Mouse (Mus musculus) heart, embryonic 11.5 days (tissue): ENCODE data around the gene Astn2. TPM values are rescaled to one million over a fixed set of nuclear protein-coding genes. Genes with fewer than 3 reads are reported as not detected.

Experiments
- ATAC-seq: fragments of 200-750 bp; cut with Nextera tagmentation; replicated peaks from 2 replicates; pipeline ENCODE4 v1.8.0; 2017; ENCODE audit warnings: moderate library complexity; ENCODE audit not compliant: insufficient number of reproducible peaks, low FRiP score, low TSS enrichment
- H3K27ac ChIP-seq: fragments of 300-500 bp; sonication (generic); 2 replicates; pipeline ENCODE4 v1.5.1; 2014; ENCODE audit warnings: mild to moderate bottlenecking, low read depth, low read length
- H3K27me3 ChIP-seq: fragments of 300-500 bp; sonication (generic); 2 replicates; pipeline ENCODE4 v1.6.1; 2014; ENCODE audit warnings: mild to moderate bottlenecking, low read length, mixed read lengths; ENCODE audit not compliant: control insufficient read depth, insufficient read depth
- H3K36me3 ChIP-seq: fragments of 300-500 bp; sonication (generic); 2 replicates; pipeline ENCODE4 v1.6.1; 2014; ENCODE audit warnings: mild to moderate bottlenecking, low read length, moderate library complexity, mixed read lengths; ENCODE audit not compliant: control insufficient read depth, insufficient read depth
- H3K4me1 ChIP-seq: fragments of 300-500 bp; sonication (generic); 2 replicates; pipeline ENCODE4 v1.6.1; 2014; ENCODE audit warnings: low read length; ENCODE audit not compliant: control insufficient read depth, insufficient read depth
- H3K4me2 ChIP-seq: fragments of 300-500 bp; sonication (generic); 2 replicates; pipeline ENCODE4 v1.6.1; 2014; ENCODE audit warnings: mild to moderate bottlenecking, moderate library complexity
- H3K4me3 ChIP-seq: fragments of 300-500 bp; sonication (generic); 2 replicates; pipeline ENCODE4 v1.5.1; 2014; ENCODE audit warnings: low read depth, low read length
- H3K9ac ChIP-seq: fragments of 300-500 bp; sonication (generic); 2 replicates; pipeline ENCODE4 v1.6.1; 2014; ENCODE audit warnings: mild to moderate bottlenecking, low read depth, low read length, moderate library complexity
- H3K9me3 ChIP-seq: fragments of 300-500 bp; sonication (generic); replicated peaks from 2 replicates; pipeline ENCODE4 v1.6.1; 2016; ENCODE audit warnings: low read length; ENCODE audit not compliant: control insufficient read depth
- WGBS: fragments of 180-500 bp; shearing (Covaris S2); extraction: QIAGEN DNeasy Blood & Tissue Kit; methylation state at CpG from one replicate; pipeline ENCODE4 v1.1.7; 2014; ENCODE audit not compliant: insufficient replicate concordance; 5-methylcytosine and 5-hydroxymethylcytosine counted together
- polyA plus RNA-seq: library from polyadenylated mRNA; unstranded; fragments of >200 nt; fragmentation: Nextera tagmentation; extraction: Ambion mirVana; gene quantifications from 2 replicates; pipeline ENCODE4 v1.2.1, GENCODE M21; 2014

Gene Astn2
- polyA plus RNA-seq, 1 experiment from 2014 or later: 0.14 TPM

DNA sequence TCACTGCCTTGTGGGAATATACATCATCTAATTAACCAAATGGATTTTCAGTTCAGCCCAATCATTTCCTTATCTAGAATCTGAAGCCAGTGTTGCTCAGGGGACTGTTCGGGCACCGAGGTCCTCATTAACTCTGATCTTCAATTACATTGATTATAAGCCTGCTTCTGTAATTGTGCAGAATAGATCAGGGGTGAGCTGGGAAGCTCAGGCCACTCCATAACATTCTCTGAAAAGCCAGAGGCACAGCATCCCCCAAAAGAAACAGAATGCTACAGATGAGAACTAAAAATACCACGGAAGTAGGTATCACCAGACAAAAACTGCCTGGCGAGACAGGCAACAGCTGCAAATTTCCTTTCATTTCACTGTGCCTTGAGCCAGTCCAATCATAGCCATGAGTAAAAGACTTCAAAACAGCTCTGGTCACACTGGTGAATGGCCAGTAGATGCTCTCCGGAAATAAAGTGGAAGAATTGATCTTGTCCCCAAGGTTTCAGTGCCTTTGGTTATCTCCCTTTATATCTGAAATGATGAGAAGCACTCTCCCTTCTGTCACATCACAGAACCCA lies 445.1 kb downstream of the Astn2 start:
- no peaks in the 10 kb centered on the region for H3K27me3 ChIP-seq
- 71% methylated on average over 5 of the region's 5 CpGs for WGBS
- H3K9me3 ChIP-seq: no peaks in the 10 kb centered on the region
- H3K4me3 ChIP-seq: no peak overlapping the region
- no peaks in the 10 kb centered on the region for H3K36me3 ChIP-seq
- H3K4me1 ChIP-seq: no peaks in the 10 kb centered on the region
- ATAC-seq: no peak
- H3K4me2 ChIP-seq: no peak overlapping the region
- no peak overlapping the region for H3K9ac ChIP-seq
- no peak overlapping the region for H3K27ac ChIP-seq

DNA sequence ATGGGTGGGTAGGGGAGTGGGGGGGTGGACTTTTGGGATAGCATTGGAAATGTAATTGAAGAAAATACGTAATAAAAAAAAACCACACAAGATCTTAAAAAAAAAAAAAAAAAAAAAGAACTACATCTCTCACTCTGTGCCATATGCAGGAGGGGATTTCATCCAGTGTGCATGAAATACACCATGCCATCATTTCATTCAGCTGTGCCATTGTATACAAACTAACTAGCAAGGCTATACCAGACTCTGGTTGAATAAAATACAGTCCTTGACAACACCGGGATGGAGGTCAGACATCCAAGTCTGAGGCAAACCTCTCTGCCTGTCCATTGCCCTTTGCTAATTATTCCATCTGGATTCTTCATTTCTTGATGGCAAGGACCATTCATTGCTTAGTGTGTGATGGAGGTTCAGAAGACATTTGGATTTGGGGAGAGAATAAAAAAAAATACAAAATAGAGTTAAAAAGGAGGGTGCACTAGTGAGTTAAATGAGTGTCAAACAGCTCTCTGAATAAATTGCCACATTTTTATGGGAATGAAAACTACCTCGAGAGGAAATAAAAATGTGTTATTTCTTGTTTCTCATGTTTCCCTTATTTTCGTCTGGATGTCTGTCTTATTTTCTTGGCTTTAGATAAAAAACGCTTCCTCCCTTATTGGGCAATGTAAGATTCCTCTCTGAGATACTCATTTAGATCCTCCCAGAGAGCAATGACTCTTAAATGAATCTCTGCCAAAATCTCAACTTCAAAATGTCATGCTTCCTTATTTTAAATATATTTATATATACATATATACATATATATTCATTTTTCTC lies 445.8 kb downstream of the Astn2 start:
- no peak overlapping the region for H3K9ac ChIP-seq
- 76% methylated on average over 5 of the region's 5 CpGs for WGBS
- H3K4me3 ChIP-seq: no peak overlapping the region
- H3K4me2 ChIP-seq: no peak overlapping the region
- no peaks in the 10 kb centered on the region for H3K4me1 ChIP-seq
- no peaks in the 10 kb centered on the region for H3K36me3 ChIP-seq
- no peak overlapping the region for H3K27ac ChIP-seq
- ATAC-seq: no peak
- no peaks in the 10 kb centered on the region for H3K9me3 ChIP-seq
- no peaks in the 10 kb centered on the region for H3K27me3 ChIP-seq

DNA sequence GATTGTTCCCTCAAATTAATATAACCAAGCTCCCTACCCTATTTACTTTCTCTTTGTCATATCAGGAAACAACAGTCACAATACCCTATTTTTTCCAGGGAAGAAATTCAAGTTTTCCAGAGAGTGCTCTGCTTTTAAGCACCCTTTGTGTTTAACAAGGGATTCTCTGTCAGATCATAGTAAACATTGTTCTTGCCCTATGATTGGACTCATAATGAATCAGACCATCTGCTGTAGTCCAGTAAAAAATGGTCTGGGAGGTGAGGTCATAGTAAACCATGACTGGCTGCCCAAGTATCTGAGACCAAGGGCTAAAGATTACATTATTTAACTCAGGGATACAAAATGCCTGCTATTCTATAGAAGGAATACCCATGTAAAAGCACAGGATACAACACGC lies 452.5 kb downstream of the Astn2 start:
- WGBS: 81% methylated on average over 1 of the region's 1 CpGs
- Histone ChIP-seq H3K4me2 (no peak overlapping the region), H3K4me1 (no peaks in the 10 kb centered on the region), H3K9ac (no peak overlapping the region), H3K27me3 (no peaks in the 10 kb centered on the region), H3K4me3 (no peak overlapping the region), H3K36me3 (no peaks in the 10 kb centered on the region), H3K27ac (no peak overlapping the region), H3K9me3 (no peaks in the 10 kb centered on the region)
- ATAC-seq: no peak

DNA sequence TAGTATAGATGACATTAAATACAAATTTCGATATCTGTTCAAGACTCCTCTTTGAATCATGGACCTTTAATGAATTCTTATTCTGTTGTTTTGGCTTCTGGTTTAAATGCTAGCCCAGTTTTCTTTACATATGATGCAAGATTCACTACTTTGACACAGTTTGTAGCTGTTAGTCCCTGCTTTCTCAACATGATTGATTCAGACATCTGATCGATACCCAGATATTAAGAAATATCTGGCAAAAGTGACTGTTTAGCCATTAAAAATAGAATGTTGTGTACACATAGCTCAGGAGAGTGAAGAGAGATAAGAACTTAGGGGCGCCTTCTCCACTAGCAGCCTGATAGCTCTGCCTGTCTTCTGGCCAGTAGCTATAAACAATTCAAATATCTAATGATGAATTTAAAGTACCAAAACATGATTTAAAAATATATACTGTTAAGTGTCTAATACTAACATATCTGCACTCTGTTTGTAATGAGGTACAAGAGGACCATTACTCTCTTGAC lies 457.2 kb downstream of the Astn2 start:
- WGBS: 84% methylated on average over 3 of the region's 3 CpGs
- no peak for ATAC-seq

DNA sequence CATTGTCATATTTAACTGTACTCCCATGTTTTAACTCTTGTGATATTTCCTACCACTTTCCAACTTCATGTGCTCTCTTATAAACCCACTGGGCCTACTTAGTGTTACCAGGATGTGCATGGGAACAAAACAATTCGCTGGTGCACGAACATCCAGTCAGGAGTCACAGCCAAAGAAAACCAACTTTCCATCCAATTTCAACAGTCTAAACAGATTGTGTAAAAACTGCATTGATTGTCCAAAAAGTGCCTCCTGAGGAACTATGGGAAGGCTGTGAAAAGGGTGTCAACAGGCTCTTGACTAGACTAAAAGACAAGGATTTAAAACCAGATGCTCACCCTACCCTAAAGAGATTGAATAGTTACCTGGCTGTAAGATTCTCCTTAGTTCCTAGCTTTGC lies 458.4 kb downstream of the Astn2 start:
- Histone ChIP-seq H3K36me3 (no peaks in the 10 kb centered on the region), H3K27ac (no peak overlapping the region), H3K27me3 (no peaks in the 10 kb centered on the region), H3K4me2 (no peak overlapping the region), H3K9me3 (no peaks in the 10 kb centered on the region), H3K4me1 (no peaks in the 10 kb centered on the region), H3K9ac (no peak overlapping the region), H3K4me3 (no peak overlapping the region)
- ATAC-seq: no peak
- WGBS: 83% methylated on average over 2 of the region's 2 CpGs

More for the DNA sequence above, 457.2 kb downstream of the Astn2 start:
- Histone ChIP-seq H3K4me2 (no peak overlapping the region), H3K4me3 (no peak overlapping the region), H3K4me1 (no peaks in the 10 kb centered on the region), H3K27ac (no peak overlapping the region), H3K9me3 (no peaks in the 10 kb centered on the region), H3K36me3 (no peaks in the 10 kb centered on the region), H3K27me3 (no peaks in the 10 kb centered on the region), H3K9ac (no peak overlapping the region)

GRCm38 (mm10) chr4:65930901-65931300 lies 473.5 kb downstream of the Astn2 start:
- 79% methylated on average over 2 of the region's 2 CpGs for WGBS
- Histone ChIP-seq H3K27me3 (no peaks in the 10 kb centered on the region), H3K4me2 (no peak overlapping the region), H3K9me3 (no peaks in the 10 kb centered on the region), H3K9ac (no peak overlapping the region), H3K4me1 (no peaks in the 10 kb centered on the region), H3K4me3 (no peak overlapping the region), H3K36me3 (no peaks in the 10 kb centered on the region), H3K27ac (no peak overlapping the region)
- no peak for ATAC-seq

- Histone ChIP-seq H3K27me3 (no peaks in the 10 kb centered on the region), H3K9ac (no peak overlapping the region), H3K4me1 (no peaks in the 10 kb centered on the region), H3K9me3 (no peaks in the 10 kb centered on the region), H3K4me2 (no peak overlapping the region), H3K36me3 (no peaks in the 10 kb centered on the region), H3K4me3 (no peak overlapping the region), H3K27ac (no peak overlapping the region)
- ATAC-seq: no peak
- 64% methylated on average over 1 of the region's 1 CpGs for WGBS
These were observed 484.1 kb downstream of the Astn2 start for GRCm38 (mm10) chr4:65920294-65920693.

- no peak for ATAC-seq
- Histone ChIP-seq H3K27ac (no peak overlapping the region), H3K4me1 (no peaks in the 10 kb centered on the region), H3K4me2 (no peak overlapping the region), H3K9me3 (no peaks in the 10 kb centered on the region), H3K9ac (no peak overlapping the region), H3K4me3 (no peak overlapping the region), H3K36me3 (no peaks in the 10 kb centered on the region), H3K27me3 (no peaks in the 10 kb centered on the region)
- 69% methylated on average over 11 of the region's 11 CpGs for WGBS
These were observed 488.1 kb downstream of the Astn2 start for GRCm38 (mm10) chr4:65916027-65917008.
